Mouse (Mus musculus): ENCODE results near the gene Nck2. TPM values are rescaled to one million over a fixed set of nuclear protein-coding genes. Genes with fewer than 3 reads are reported as not detected.

Gene Nck2
- 12.1 and 13.5 TPM in 2 replicates for polyA plus RNA-seq (2015; fragmentation: Nextera tagmentation; extraction: Ambion mirVana)

GRCm38 (mm10) chr1:43444531-43444930, at the start of gene Nck2:
TSS of gene Nck2 (plus strand) at chr1:43444579.

Other genes starting within 250 kb of the Nck2 start
- 11.8 and 12.2 TPM in 2 replicates for gene Fhl2, start 247.6 kb upstream of the Nck2 start, polyA plus RNA-seq (2015; fragmentation: Nextera tagmentation; extraction: Ambion mirVana)